Comparison of ENCODE assay signal across 8 mouse cellular contexts in the genomic region with DNA sequence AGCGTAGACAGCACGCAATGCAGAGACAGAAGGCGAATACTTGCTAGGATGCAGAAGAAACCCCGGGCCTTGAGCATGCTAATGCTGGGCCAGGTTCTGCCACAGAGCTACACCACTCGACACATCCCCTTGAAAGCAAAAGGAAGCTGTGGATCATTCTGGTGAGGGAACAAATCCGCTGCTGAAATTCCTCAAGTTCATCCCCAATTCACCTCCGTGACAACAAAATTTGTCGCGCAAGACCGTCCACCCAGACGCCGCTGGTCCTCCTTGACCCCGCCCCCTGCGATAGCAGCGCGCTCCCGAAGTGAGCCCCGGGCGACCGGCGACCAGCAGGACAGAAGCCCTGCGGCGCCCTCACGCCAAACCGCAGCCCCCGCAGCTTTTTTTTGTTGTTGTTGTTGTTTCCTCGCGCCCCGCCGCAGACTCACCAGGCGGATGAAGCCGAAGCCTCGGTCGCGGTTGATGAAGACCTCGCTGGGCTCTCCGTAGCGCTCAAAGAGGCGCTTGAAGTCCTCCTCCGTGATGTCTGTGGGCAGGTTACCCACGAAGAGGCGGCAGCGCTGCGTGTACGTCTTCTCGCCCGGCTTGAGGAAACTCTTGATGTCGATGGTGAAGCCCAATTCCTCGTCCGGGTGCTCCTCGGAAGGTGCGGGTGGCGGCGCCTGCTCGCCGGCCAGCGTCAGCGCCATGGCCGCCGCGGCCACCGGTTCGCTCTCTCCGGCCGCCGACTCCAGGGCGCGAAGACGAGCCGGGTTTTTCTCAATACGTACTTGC. TPM values are rescaled to one million over a fixed set of nuclear protein-coding genes. Genes with fewer than 3 reads are reported as not detected.
DNase-seq lines count a peak whose midpoint lies in the region; ATAC-seq lines count a peak whose summit lies in the region.

No protein-coding gene starts in this region.

- intact Hi-C loops in left cerebral cortex, postnatal 10 days (cut with DNase I): no loop called here

- peak; percentile 82 to 94 for DNase-seq in adrenal gland, adult (ENCODE audit: inconsistent age in 2 of 2, low spot score in 1 of 2)
- DNase-seq in embryo, embryonic 10 days (ENCODE audit: low spot score): peak; percentile 75
- DNase-seq in gastrocnemius, postnatal 10 days: peak; percentile 75
- DNase-seq in left cerebral cortex, postnatal 10 days (ENCODE audit: extremely low spot score in 1 of 2, low spot score in 2 of 2): peak; percentile 29 to 84
- DNase-seq in right cerebral cortex, postnatal 14 days: peak; percentile 55
- DNase-seq in urinary bladder, postnatal 25 days (ENCODE audit: low spot score): peak; percentile 67

- peak; percentile 29 for ATAC-seq in inflammation-experienced regulatory T-cells, adult 6 months
- peak; percentile 50 for ATAC-seq in megakaryocyte progenitor cell, adult 5-6 weeks (replicated peaks; ENCODE audit: poor library complexity)

RNA-seq across cellular contexts. Expression of a gene that starts 0.6 kb away (rescaled TPM):
- 10 to 100 TPM; 15.6 to 17.8 TPM for total RNA-seq in gastrocnemius, postnatal 10 days (2021)
- 10 to 100 TPM; 11.5 to 21.5 (median 18.4) TPM for polyA plus RNA-seq in inflammation-experienced regulatory T-cells, adult 6 months (2017; shearing (Covaris generic))
- total RNA-seq in left cerebral cortex, postnatal 10 days (2021): 10 to 100 TPM; 70.5 to 80.4 TPM
- 49.9 and 53.3 TPM in 2 replicates for total RNA-seq in megakaryocyte progenitor cell, adult 5-6 weeks (2015)
- total RNA-seq in megakaryocyte progenitor cell, adult 5-6 weeks (2017): 119 and 174 TPM in 2 replicates

RNA-seq across cellular contexts. Expression of a gene that starts 34.0 kb away (rescaled TPM):
- 10 to 100 TPM; 18.9 to 24.3 TPM for total RNA-seq in gastrocnemius, postnatal 10 days (2021)
- polyA plus RNA-seq in inflammation-experienced regulatory T-cells, adult 6 months (2017; shearing (Covaris generic)): 10 to 100 TPM; 47.0 to 64.4 (median 50.1) TPM
- 10 to 100 TPM; 27.0 to 27.2 TPM for total RNA-seq in left cerebral cortex, postnatal 10 days (2021)
- 22.1 and 27.1 TPM in 2 replicates for total RNA-seq in megakaryocyte progenitor cell, adult 5-6 weeks (2015)
- 14.5 and 19.8 TPM in 2 replicates for total RNA-seq in megakaryocyte progenitor cell, adult 5-6 weeks (2017)

Comparison
In these comparisons a context has a peak if more than half of its experiments do, and no peak if none do; other contexts are left out.
1. Peak in every context shown above with its lines: DNase-seq and ATAC-seq.